Mouse (Mus musculus): ENCODE data around the gene Slc26a6.

Slc26a6 gene

GRCm38 (mm10) chr9:108852976-108853375 is at the start of gene Slc26a6:
Gene Slc26a6 (plus strand): TSS chr9:108853283.
- no peak for DNase-seq

GRCm38 (mm10) chr9:108805768-108806167 is 47.3 kb upstream of the Slc26a6 start:
- DNase-seq = no peak

GRCm38 (mm10) chr9:108806379-108806778 is 46.7 kb upstream of the Slc26a6 start:
- DNase-seq = no peak

GRCm38 (mm10) chr9:108806831-108807230 is 46.3 kb upstream of the Slc26a6 start:
- DNase-seq = no peak

- no peak for DNase-seq
These were observed 45.4 kb upstream of the Slc26a6 start for GRCm38 (mm10) chr9:108807674-108808073.

GRCm38 (mm10) chr9:108808163-108808665 is 44.9 kb upstream of the Slc26a6 start, which contains the start of gene Nckipsd:
Gene Nckipsd (plus strand): TSS chr9:108808368.
- DNase-seq = peak; percentile 93

GRCm38 (mm10) chr9:108809188-108809587 is 43.9 kb upstream of the Slc26a6 start:
- DNase-seq = no peak

GRCm38 (mm10) chr9:108809723-108810122 is 43.4 kb upstream of the Slc26a6 start:
- no peak for DNase-seq

GRCm38 (mm10) chr9:108810516-108810915 is 42.6 kb upstream of the Slc26a6 start:
- no peak for DNase-seq

GRCm38 (mm10) chr9:108815557-108815956 is 37.5 kb upstream of the Slc26a6 start:
- DNase-seq = no peak

GRCm38 (mm10) chr9:108819495-108819894 is 33.6 kb upstream of the Slc26a6 start:
- peak; percentile 73 for DNase-seq

GRCm38 (mm10) chr9:108820077-108820476 is 33.0 kb upstream of the Slc26a6 start:
- DNase-seq = no peak

GRCm38 (mm10) chr9:108824144-108824685 is 28.9 kb upstream of the Slc26a6 start:
- DNase-seq = peak; percentile 59

- DNase-seq = peak; percentile 95
These were observed 28.2 kb upstream of the Slc26a6 start for GRCm38 (mm10) chr9:108824755-108825413.

- peak; percentile 94 for DNase-seq
These were observed 27.0 kb upstream of the Slc26a6 start, which contains the start of gene Celsr3 for GRCm38 (mm10) chr9:108825820-108826699. Gene Celsr3 (plus strand): TSS chr9:108826320.

- peak; percentile 81 for DNase-seq
These were observed 26.3 kb upstream of the Slc26a6 start for GRCm38 (mm10) chr9:108826700-108827340.

- no peak for DNase-seq
These were observed 25.6 kb upstream of the Slc26a6 start for GRCm38 (mm10) chr9:108827454-108827853.

GRCm38 (mm10) chr9:108827906-108828305 is 25.2 kb upstream of the Slc26a6 start:
- DNase-seq = no peak

GRCm38 (mm10) chr9:108831637-108832036 is 21.4 kb upstream of the Slc26a6 start:
- no peak for DNase-seq

- peak; percentile 97 for DNase-seq
These were observed 20.5 kb upstream of the Slc26a6 start for GRCm38 (mm10) chr9:108832390-108833108.

- peak; percentile 57 for DNase-seq
These were observed 10.1 kb upstream of the Slc26a6 start for GRCm38 (mm10) chr9:108842989-108843388.

- no peak for DNase-seq
These were observed 7.7 kb upstream of the Slc26a6 start for GRCm38 (mm10) chr9:108845390-108845789.
